Mouse (Mus musculus) spleen, postnatal 36 days (tissue): Measurements from ENCODE around the gene Tex2.

ENCODE experiments used
- DNase-seq, 2 experiments: peaks; one replicate each; pipeline ENCODE4 v3.0.0; 2022; ENCODE audit warnings: low spot score in 2 of 2, mixed read lengths in 1 of 2

Tex2 gene

GRCm38 (mm10) chr11:106544133-106544532, 69.1 kb downstream of the Tex2 start:
- peak; percentile 66 to 68 for DNase-seq

- DNase-seq, result no peak
Observed at GRCm38 (mm10) chr11:106543006-106543405, 70.2 kb downstream of the Tex2 start.

GRCm38 (mm10) chr11:106542385-106542784, 70.8 kb downstream of the Tex2 start:
- peak; percentile 50 to 52 for DNase-seq

GRCm38 (mm10) chr11:106540506-106541268, 72.5 kb downstream of the Tex2 start:
- no peak for DNase-seq

GRCm38 (mm10) chr11:106536253-106536912, 76.8 kb downstream of the Tex2 start:
- DNase-seq, result peak in 1 of 2 experiments; percentile 41

- DNase-seq, result peak in 1 of 2 experiments; percentile 25
Observed at GRCm38 (mm10) chr11:106535660-106536252, 77.5 kb downstream of the Tex2 start.

- no peak for DNase-seq
Observed at GRCm38 (mm10) chr11:106532248-106532790, 80.9 kb downstream of the Tex2 start.

GRCm38 (mm10) chr11:106529786-106530185, 83.4 kb downstream of the Tex2 start:
- DNase-seq, result no peak

- DNase-seq, result no peak
Observed at GRCm38 (mm10) chr11:106529113-106529512, 84.1 kb downstream of the Tex2 start.

GRCm38 (mm10) chr11:106527926-106528325, 85.3 kb downstream of the Tex2 start:
- no peak for DNase-seq

GRCm38 (mm10) chr11:106527147-106527821, 85.9 kb downstream of the Tex2 start:
- DNase-seq, result no peak

- no peak for DNase-seq
Observed at GRCm38 (mm10) chr11:106522538-106522937, 90.7 kb downstream of the Tex2 start.

GRCm38 (mm10) chr11:106521612-106522011, 91.6 kb downstream of the Tex2 start:
- DNase-seq, result no peak

GRCm38 (mm10) chr11:106520404-106520803, 92.8 kb downstream of the Tex2 start:
- DNase-seq, result no peak

- no peak for DNase-seq
Observed at GRCm38 (mm10) chr11:106519519-106519918, 93.7 kb downstream of the Tex2 start.

- no peak for DNase-seq
Observed at GRCm38 (mm10) chr11:106518391-106518790, 94.8 kb downstream of the Tex2 start.

GRCm38 (mm10) chr11:106515079-106515745, 98.0 kb downstream of the Tex2 start:
- DNase-seq, result no peak

- no peak for DNase-seq
Observed at GRCm38 (mm10) chr11:106514446-106514845, 98.8 kb downstream of the Tex2 start.

GRCm38 (mm10) chr11:106513166-106513565, 100.1 kb downstream of the Tex2 start:
- DNase-seq, result peak; percentile 48 to 55

GRCm38 (mm10) chr11:106512006-106512390, 101.2 kb downstream of the Tex2 start:
- no peak for DNase-seq
